Mouse (Mus musculus) ovary, postnatal 36 days (tissue): ENCODE measurements around the gene Tbx10.

Source experiments
- DNase-seq: peaks from one replicate; pipeline ENCODE4 v3.0.0; 2022; ENCODE audit warnings: low spot score, mixed read lengths

The Tbx10 gene

GRCm38 (mm10) chr19:3975866-3976265, 16.7 kb upstream of the Tbx10 start:
- no peak for DNase-seq

DNA sequence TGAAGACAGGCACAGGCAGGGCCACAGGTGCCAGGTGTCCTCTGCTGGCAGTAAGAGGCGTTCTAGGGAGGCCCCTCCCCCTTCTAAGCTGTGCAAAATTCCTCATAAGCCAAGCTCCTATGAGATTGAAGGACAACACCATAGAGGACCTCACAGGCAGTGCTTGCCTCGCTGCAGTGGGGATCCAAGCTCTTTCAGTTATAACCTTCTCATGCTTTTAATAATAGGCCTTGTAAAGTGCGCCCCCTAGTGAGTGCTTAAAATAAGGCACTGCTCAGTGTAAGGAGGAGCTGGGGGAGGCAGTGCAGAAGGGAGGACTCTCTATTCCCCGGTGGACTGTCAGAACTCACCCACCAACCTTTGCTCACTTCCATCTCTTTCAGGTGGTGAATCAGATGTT, 12.2 kb upstream of the Tbx10 start:
- DNase-seq: peak; percentile 53

DNA sequence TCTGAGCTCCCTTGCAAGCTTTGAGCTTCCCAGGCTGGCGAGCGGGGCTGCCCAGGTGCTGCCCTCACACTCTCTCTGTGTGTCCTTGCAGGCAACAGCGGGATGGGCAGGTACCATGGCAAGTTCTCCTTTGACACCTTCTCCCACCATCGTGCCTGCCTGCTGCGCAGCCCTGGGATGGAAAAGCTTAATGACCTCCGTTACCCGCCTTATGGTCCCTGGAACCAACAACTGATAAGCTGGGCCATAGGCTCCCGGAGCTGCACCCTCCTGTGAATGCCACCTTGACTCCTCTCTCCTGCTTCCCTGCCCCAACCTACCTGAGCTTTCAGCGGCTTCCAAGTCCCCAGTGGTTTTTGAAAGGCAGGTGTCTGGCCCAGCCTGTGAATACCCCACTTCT, 11.6 kb upstream of the Tbx10 start:
- DNase-seq: no peak

- no peak for DNase-seq
Measured at GRCm38 (mm10) chr19:3983527-3984200, 8.9 kb upstream of the Tbx10 start.

- DNase-seq: peak; percentile 29
Measured at GRCm38 (mm10) chr19:3985261-3985681, 7.3 kb upstream of the Tbx10 start.

DNA sequence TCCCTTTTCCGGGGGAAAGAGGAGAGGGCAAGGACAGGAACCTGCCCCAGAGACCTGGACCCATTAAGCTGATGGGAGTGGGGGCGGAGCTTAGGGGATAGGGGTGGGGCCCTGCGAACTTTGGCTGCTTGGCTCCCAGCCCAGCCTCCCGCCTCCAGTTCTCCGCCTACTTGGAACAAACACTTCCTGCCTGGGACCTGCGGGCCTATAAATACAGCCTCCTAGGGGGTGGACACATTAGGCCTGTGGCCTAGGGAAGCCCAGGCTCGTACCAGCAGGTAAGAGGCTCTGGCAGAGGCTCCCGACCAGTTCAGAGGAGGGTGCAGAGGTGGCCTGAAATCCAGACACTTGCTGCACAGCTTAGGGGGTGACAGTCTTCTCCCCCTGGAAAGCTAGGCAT, 6.2 kb upstream of the Tbx10 start, which contains the start of gene Acy3:
Gene Acy3 (plus strand): TSS at position 237 of the 400 bp plus-strand sequence.
- DNase-seq: peak; percentile 84

DNA sequence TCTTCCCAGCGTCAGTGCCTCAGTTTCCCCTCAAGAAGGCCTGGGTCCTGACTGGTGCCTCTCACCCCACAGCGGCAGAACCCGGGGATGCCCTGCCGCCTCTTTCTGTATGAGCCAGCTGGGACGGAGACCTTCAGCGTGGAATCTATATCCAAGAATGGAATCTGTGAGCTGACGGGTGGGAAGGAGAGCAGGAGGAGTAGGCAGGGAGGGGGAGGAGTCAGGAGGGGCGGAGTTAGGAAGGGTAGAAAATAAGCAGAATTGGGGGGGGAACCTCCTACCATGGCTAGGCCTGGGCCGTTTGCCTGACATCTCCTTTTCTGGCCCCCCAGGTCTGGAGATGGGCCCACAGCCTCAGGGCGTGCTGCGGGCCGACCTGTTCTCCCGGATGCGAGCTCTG, 4.5 kb upstream of the Tbx10 start:
- DNase-seq: no peak

DNA sequence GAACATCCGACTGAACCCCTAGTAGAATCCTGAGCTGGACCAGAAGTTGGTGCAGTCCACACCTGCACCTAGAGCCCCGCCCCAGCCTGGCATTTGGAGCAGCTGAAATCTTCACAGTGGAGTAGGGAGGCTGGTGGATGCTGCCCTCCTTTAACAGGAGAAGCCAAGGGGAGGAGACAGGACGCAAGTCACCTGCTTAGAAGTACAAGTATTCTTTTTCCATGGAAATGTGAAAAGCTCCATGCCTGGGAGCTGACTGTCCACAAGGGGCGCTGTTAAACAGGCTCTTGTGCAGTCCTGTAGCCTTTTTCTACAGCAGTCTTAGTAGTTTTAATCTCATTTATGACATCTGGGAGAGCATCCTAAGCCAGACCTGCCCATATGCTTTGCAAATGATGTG, 3.8 kb upstream of the Tbx10 start:
- DNase-seq: no peak

GRCm38 (mm10) chr19:3990804-3991203, 1.7 kb upstream of the Tbx10 start:
- no peak for DNase-seq

- no peak for DNase-seq
Measured at GRCm38 (mm10) chr19:3991562-3991961, 990 bp upstream of the Tbx10 start.

DNA sequence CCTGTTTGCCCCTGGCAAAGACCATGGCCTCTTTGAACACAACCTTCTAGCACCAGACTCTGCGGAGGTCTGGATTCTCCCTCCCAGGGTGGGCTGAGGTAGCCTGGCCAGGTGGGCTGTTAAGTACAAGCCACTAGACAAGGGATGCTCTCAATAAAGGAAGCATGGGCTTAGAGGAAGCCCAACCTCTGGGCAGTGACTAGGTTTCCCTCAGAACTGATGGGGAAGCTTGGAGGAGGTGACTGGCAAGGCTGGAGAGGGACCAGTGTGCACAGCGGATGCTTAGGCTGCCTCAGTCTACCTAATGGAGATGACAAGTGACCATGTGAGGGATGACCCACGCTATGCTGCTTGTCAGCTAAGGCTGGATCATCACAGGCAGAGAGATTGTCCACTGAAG, 586 bp upstream of the Tbx10 start:
- DNase-seq: no peak

GRCm38 (mm10) chr19:3994932-3995331, 2.4 kb downstream of the Tbx10 start:
- no peak for DNase-seq

GRCm38 (mm10) chr19:3995505-3995904, 3.0 kb downstream of the Tbx10 start:
- no peak for DNase-seq

DNA sequence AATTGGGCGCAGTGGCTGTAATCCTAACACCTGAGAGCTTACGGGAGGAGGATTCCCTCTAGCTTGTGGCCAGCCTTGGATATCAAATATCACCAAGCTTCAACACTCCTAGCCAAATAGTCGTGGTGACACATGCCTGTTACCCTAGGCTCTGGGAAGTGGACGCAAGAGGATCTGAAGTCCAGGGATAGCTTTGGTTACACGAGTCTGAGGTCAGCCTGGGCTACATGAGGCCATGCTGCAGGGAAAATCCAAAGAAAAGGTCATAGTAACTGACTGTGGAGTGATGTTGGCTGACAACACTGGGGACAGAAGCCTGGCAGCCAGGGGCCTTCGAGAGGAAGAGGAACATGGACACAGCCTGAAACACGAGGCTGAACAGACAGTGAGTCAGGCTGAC, 3.6 kb downstream of the Tbx10 start:
- DNase-seq: no peak

- DNase-seq: no peak
Measured at GRCm38 (mm10) chr19:3996747-3997146, 4.2 kb downstream of the Tbx10 start.

- no peak for DNase-seq
Measured at GRCm38 (mm10) chr19:3997231-3997630, 4.7 kb downstream of the Tbx10 start.

- no peak for DNase-seq
Measured at GRCm38 (mm10) chr19:3998335-3998734, 5.8 kb downstream of the Tbx10 start.

- no peak for DNase-seq
Measured at GRCm38 (mm10) chr19:3999121-3999730, 6.7 kb downstream of the Tbx10 start.

DNA sequence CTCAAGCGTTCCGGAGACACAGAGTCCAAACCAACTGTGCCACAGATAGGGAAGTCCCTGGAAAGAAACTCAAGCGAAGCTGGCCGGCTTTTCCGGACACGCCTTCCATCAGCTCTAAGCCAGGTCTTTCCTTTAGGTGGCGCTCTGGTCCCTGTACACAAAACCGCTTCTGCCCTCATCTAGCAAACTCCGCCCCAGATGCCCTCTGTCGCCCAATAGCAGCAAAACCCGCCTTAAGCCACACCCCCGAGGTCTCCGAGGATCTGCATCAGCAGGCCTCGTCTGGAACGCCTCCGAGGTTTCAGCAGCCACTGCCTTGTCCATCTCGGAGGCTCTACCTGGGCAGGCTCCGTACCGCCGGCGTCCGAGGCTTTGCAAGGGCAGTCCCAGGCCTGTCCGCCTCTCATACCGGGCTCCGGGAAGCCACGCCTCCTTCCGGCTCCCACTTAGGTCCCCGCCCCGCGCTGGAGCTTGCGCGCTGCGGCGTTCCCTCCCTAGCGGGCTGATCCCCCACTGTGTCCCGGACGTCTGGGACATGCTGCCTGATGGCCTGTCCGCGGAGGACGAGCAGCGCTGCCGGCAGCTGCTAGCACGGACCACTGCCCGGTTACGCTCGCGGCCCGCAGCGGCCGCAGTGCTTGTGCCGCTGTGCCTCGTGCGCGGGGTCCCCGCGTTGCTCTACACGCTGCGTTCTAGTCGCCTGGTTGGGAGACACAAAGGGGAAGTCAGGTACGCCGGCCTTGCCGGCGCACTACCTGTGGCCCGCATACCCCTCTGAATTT, 7.8 kb downstream of the Tbx10 start, which contains the start of the genes Nudt8 and Gm49405:
Gene Nudt8 (plus strand): TSS at position 462 of the 782 bp plus-strand sequence.
Gene Gm49405 (plus strand): TSS at position 508 of the 782 bp plus-strand sequence.
- DNase-seq: peak; percentile 92

DNA sequence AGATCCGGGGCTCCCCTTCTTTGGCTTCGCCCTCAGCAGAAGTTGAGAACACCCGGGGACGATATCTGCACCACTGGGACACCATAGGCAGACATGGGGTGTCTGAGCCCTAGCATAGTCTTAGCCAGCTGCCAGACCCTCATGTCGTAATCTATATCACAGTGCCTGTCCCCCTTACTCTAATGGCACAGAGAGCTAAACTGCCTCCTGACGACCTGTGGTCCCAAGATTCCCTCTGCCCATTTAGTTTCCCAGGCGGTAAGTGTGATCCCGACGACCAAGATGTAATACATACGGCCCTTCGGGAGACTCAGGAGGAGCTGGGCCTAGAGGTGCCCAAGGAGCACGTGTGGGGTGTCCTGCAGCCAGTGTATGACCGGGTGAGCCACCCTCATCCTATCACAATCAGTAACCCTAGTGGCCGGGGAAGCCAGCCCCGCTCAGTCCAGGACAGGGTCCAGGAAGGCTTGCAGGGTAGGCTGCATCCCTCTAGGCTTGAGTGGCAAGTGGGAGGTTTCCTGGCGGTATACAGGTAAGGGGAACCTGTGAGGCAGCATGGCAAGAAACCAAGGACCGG, 8.5 kb downstream of the Tbx10 start:
- no peak for DNase-seq

DNA sequence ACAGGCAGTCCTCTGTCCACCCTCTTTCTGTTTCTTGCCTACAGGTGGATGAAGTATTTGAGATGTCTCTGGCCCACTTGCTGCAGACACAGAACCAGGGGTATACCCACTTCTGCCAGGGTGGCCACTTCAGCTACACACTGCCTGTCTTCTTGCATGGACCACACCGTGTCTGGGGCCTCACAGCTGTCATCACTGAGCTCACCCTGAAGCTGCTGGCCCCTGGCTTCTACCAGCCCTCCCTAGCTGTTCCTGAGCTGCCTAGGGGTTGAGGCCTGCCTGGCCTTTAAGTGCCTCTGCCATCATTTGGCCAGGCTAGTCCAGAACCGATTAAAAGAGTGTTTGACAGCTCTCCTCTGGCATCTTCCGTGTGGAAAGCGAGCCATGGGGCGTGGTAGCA, 9.2 kb downstream of the Tbx10 start:
- DNase-seq: no peak

DNA sequence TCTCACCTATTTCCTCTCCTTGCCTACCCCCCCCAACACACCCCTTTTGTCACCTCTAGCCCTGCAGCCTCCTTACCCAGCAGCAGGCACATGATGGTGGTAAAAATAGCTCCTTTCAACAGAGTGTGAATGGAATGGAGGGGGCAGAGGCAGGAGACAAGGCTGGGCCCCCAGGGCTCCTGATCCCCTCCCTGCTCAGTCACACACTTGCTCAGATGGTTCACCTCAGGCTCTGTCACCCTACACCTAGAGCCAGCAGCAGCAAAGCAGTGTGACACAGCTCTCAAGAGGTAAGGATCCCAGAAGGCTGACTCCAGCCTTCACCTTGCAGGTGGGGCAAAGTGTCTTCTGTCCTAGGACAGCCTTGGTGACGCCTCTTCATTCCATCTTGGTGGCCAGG, 10.6 kb downstream of the Tbx10 start, which contains the start of gene Doc2g:
Gene Doc2g (plus strand): TSS at position 202 of the 400 bp plus-strand sequence.
- DNase-seq: no peak
